Mouse (Mus musculus): ENCODE measurements at regions not wholly inside any gene's neighbourhood (a gene's known extent, or its start where the extent isn't known, plus 50 kb on each side); places are given as distances from the start of the nearest gene placed in this dataset.

DNA sequence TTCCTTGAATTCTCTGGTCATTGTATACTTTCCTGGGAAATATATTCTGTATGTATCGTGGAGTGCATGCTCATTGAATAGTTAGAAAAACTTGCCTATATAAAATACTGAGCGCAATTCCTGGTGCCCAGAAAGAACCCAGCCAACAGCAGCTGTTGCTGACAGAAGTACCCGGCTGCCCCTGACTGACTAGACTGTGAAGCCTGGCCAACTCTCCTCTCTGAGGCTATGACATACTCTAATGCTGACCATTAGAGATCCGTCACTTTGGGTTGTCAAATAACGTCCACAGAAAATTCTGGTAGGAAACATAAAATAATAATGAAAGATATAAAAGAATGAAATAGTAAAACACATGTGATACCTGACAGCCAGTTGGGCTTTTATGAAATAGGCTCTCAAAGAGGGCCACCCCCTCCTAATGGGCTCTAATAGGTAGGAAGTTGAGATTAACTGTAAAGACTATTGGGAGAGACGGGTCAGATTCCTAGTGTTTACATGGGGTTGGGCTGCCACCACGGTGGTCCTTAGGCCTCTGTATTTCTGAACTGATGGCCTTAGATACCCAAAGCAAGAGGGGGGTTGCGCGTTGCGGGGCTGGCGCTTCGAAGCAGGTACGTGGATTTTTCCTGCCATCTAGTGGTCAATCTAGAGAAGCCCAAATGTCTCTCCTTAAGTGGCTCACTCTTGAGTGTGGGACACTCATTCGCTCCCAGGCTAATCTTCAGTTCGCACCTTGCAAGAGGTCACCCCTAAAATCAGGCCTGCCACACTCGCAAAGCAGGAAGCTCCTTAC is 53.0 kb upstream of the Mon1b start:
- peak; percentile 83 to 86 for DNase-seq

DNA sequence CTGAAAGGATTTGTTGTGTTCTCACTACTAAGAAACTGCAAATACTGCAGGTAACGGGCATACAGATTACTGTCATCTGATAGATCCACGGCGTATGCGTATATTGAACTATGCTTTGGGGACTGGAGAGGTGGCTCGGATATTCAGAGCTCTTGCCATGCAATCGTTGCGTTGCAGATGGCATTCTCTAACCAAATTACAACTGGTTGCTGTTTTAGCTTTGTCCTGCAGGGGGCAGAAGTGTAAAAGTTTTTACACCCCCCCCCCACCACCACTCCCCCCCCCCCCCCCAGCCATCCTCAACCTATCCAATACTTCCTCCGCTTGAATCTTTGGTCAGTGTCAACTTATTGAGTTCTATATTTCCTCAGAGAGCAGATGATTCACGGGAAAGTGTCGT is 51.6 kb upstream of the Mon1b start:
- DNase-seq, result peak; percentile 20 to 51

All from cerebellum, postnatal 10 days (tissue).